Mouse (Mus musculus): ENCODE data around the gene Gpr152.

DNA sequence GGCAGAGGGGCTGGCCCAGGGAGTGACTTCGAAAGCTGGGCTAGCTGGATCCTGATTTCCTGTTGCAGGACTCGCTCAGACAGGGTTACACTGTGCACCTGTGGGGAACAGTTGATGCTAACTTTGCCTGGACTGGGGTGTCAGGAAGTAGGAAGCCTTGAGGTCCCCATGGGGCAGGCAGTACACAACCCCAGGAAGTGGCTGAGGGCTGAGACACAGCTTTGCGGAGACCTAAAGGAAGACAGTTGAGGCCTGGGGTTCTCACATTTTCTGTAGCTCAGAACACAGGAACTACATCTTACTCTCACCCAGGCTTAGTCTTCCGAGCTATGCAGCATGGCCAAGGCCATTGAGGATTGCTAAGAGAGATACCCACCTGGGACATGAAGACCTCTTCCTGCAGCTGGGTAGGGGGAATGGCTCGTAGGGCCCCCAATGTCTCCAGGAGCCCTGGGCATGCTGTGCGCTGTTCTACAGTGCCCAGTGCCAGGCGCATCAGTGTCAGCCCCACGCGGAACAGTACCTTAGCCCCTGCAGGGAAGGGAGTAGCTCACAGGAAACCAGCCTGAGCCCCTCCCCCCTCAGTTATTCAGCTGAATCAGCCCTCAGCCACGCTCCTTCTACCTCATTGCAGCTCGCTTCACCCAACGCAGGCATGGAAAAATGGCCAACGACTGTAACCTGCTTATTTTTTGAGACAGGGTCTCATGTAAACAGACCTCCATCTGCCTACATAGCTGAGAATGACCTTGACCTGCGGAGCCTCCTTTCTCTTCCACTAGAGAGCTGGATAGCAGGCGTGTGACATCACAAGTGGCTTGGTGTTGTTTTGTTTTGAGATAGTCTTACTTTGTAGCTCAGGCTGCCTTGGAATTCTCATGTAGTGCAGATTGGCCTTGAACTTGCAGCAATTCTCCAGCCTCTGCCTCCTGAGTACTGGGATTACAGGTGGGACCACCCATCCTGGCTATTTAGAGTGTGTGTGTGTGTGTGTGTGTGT is 45.7 kb downstream of the Gpr152 start:
- TF ChIP-seq POLR2A (IDR thresholded peaks at IDR 0.05; ENCODE audit: borderline replicate concordance, insufficient read depth, low read length): no peak
- TF ChIP-seq CTCF (IDR thresholded peaks at IDR 0.05; ENCODE audit: borderline replicate concordance, insufficient read depth, low read depth, low read length): no peak
